Mouse (Mus musculus) MEL (cell line): ENCODE results near the gene Padi4. TPM values are rescaled to one million over a fixed set of nuclear protein-coding genes. Genes with fewer than 3 reads are reported as not detected.

Experiments used
- DNase-seq: peaks from one replicate; pipeline ENCODE4 v3.0.0; 2011; ENCODE audit warnings: low read depth, low spot score
- H3K27ac ChIP-seq: 2 replicates; pipeline ENCODE4 v1.5.1; 2012; ENCODE audit warnings: low read depth, mild to moderate bottlenecking, control low read depth, low read length, moderate library complexity; ENCODE audit not compliant: control insufficient read depth
- H3K27me3 ChIP-seq, 2 experiments: fragments of 150-350 bp in 1 of 2; sonication (generic) in 1 of 2; 2 replicates each; pipeline ENCODE4 v1.6.1; 2012; ENCODE audit warnings: low read length in 2 of 2, mild to moderate bottlenecking in 2 of 2, improper control_type of control experiment in 1 of 2, moderate library complexity in 1 of 2; ENCODE audit not compliant: insufficient read depth in 2 of 2, control insufficient read depth in 1 of 2
- H3K36me3 ChIP-seq, 2 experiments: 2 replicates each; pipeline ENCODE4 v1.6.1; 2012 to 2014; ENCODE audit warnings: low read length in 2 of 2, improper control_type of control experiment in 1 of 2, inconsistent platforms in 1 of 2, mild to moderate bottlenecking in 1 of 2; ENCODE audit not compliant: insufficient read depth in 2 of 2, control insufficient read depth in 1 of 2
- H3K4me1 ChIP-seq, 2 experiments: fragments of 150-350 bp in 1 of 2; sonication (generic) in 1 of 2; 2 replicates each; pipeline ENCODE4 v1.6.1; 2012; ENCODE audit warnings: low read length in 2 of 2, improper control_type of control experiment in 1 of 2, mild to moderate bottlenecking in 1 of 2; ENCODE audit not compliant: insufficient read depth in 2 of 2, control insufficient read depth in 1 of 2
- H3K4me3 ChIP-seq, 2 experiments: fragments of 150-350 bp in 1 of 2; sonication (generic) in 1 of 2; 2 replicates each; pipeline ENCODE4 v1.5.1; 2012; ENCODE audit warnings: low read depth in 2 of 2, low read length in 2 of 2, mild to moderate bottlenecking in 2 of 2, moderate library complexity in 2 of 2, control low read depth in 1 of 2, improper control_type of control experiment in 1 of 2; ENCODE audit not compliant: control insufficient read depth in 1 of 2, insufficient read depth in 1 of 2
- H3K79me2 ChIP-seq: 2 replicates; pipeline ENCODE4 v1.6.1; 2012; ENCODE audit warnings: mild to moderate bottlenecking, low read length, moderate library complexity; ENCODE audit not compliant: control insufficient read depth, poor library complexity, insufficient read depth
- H3K9ac ChIP-seq: 2 replicates; pipeline ENCODE4 v1.6.1; 2012; ENCODE audit warnings: low read depth, mild to moderate bottlenecking, control low read depth, low read length, moderate library complexity; ENCODE audit not compliant: control insufficient read depth, poor library complexity, severe bottlenecking
- H3K9me3 ChIP-seq: fragments of 150-350 bp; sonication (generic); replicated peaks from 2 replicates; pipeline ENCODE4 v1.6.1; 2012; ENCODE audit warnings: mild to moderate bottlenecking, low read length, improper control_type of control experiment, moderate library complexity; ENCODE audit not compliant: insufficient read depth
- BHLHE40 ChIP-seq: IDR thresholded peaks from 2 replicates; pipeline ENCODE4 v1.6.1; 2012; ENCODE audit warnings: low read depth, mild to moderate bottlenecking, inconsistent platforms, low read length, improper control_type of control experiment, borderline replicate concordance
- CHD1 ChIP-seq: IDR thresholded peaks from 2 replicates; pipeline ENCODE4 v1.6.1; 2012; ENCODE audit warnings: low read depth, mild to moderate bottlenecking, inconsistent platforms, low read length, improper control_type of control experiment
- CHD2 ChIP-seq: IDR thresholded peaks from 2 replicates; pipeline ENCODE4 v1.6.1; 2011; ENCODE audit warnings: low read length, improper control_type of control experiment
- CTCF ChIP-seq, 3 experiments: IDR thresholded peaks in 2 of 3; conservative IDR thresholded peaks in 1 of 3; 2 replicates each; pipeline ENCODE4 v1.5.1; 2011 to 2012; ENCODE audit warnings: low read length in 3 of 3, low read depth in 2 of 3, mild to moderate bottlenecking in 2 of 3, improper control_type of control experiment in 1 of 3, inconsistent platforms in 1 of 3, mixed read lengths in 1 of 3, moderate library complexity in 1 of 3; ENCODE audit not compliant: control insufficient read depth in 1 of 3, insufficient read depth in 1 of 3, poor library complexity in 1 of 3, severe bottlenecking in 1 of 3
- E2F4 ChIP-seq: IDR thresholded peaks from 2 replicates; pipeline ENCODE4 v1.6.1; 2011; ENCODE audit warnings: low read depth, low read length, improper control_type of control experiment, borderline replicate concordance
- ELF1 ChIP-seq: IDR thresholded peaks from 2 replicates; pipeline ENCODE4 v1.6.1; 2014; ENCODE audit warnings: low read depth, mild to moderate bottlenecking, inconsistent platforms, low read length, improper control_type of control experiment, moderate library complexity
- EP300 ChIP-seq, 2 experiments: IDR thresholded peaks; 2 replicates each; pipeline ENCODE4 v1.6.1; 2011; ENCODE audit warnings: improper control_type of control experiment in 2 of 2, low read length in 2 of 2, low read depth in 1 of 2, mild to moderate bottlenecking in 1 of 2
- ETS1 ChIP-seq: IDR thresholded peaks from 2 replicates; pipeline ENCODE4 v1.6.1; 2012; ENCODE audit warnings: low read depth, mild to moderate bottlenecking, inconsistent platforms, low read length, improper control_type of control experiment, moderate library complexity
- GABPA ChIP-seq: IDR thresholded peaks from 2 replicates; pipeline ENCODE4 v1.6.1; 2012; ENCODE audit warnings: low read depth, mild to moderate bottlenecking, inconsistent platforms, low read length, improper control_type of control experiment, moderate library complexity
- GATA1 ChIP-seq: IDR thresholded peaks from 2 replicates; pipeline ENCODE4 v1.6.1; 2011; ENCODE audit warnings: low read depth, low read length, improper control_type of control experiment
- HCFC1 ChIP-seq: IDR thresholded peaks from 2 replicates; pipeline ENCODE4 v1.6.1; 2012; ENCODE audit warnings: low read depth, mild to moderate bottlenecking, inconsistent platforms, low read length, improper control_type of control experiment, moderate library complexity
- JUND ChIP-seq: IDR thresholded peaks from 2 replicates; pipeline ENCODE4 v1.6.1; 2011; ENCODE audit warnings: low read depth, mild to moderate bottlenecking, improper control_type of control experiment, low read length
- KAT2A ChIP-seq: conservative IDR thresholded peaks from 2 replicates; pipeline ENCODE4 v1.6.1; 2012; ENCODE audit warnings: low read depth, low read length, improper control_type of control experiment, inconsistent platforms
- MAFK ChIP-seq: IDR thresholded peaks from 2 replicates; pipeline ENCODE4 v1.6.1; 2011; ENCODE audit warnings: low read depth, mild to moderate bottlenecking, low read length, improper control_type of control experiment, borderline replicate concordance
- MAX ChIP-seq: IDR thresholded peaks from 2 replicates; pipeline ENCODE4 v1.6.1; 2011; ENCODE audit warnings: low read length, improper control_type of control experiment
- MAZ ChIP-seq: IDR thresholded peaks from 2 replicates; pipeline ENCODE4 v1.6.1; 2012; ENCODE audit warnings: low read depth, mild to moderate bottlenecking, inconsistent platforms, low read length, improper control_type of control experiment
- MEF2A ChIP-seq: IDR thresholded peaks from 2 replicates; pipeline ENCODE4 v1.6.1; 2014; ENCODE audit warnings: low read depth, mild to moderate bottlenecking, inconsistent platforms, low read length, improper control_type of control experiment; ENCODE audit not compliant: poor library complexity, insufficient replicate concordance, severe bottlenecking; ENCODE audit errors: extremely low read depth
- MXI1 ChIP-seq: IDR thresholded peaks from 2 replicates; pipeline ENCODE4 v1.6.1; 2011; ENCODE audit warnings: mild to moderate bottlenecking, low read depth, low read length, improper control_type of control experiment
- MYB ChIP-seq: IDR thresholded peaks from 2 replicates; pipeline ENCODE4 v1.6.1; 2011; ENCODE audit warnings: mild to moderate bottlenecking, low read depth, low read length, improper control_type of control experiment
- MYC ChIP-seq: IDR thresholded peaks from 2 replicates; pipeline ENCODE4 v1.6.1; 2011; ENCODE audit warnings: low read depth, mild to moderate bottlenecking, low read length, improper control_type of control experiment, moderate library complexity
- NELFE ChIP-seq: IDR thresholded peaks from 2 replicates; pipeline ENCODE4 v1.6.1; 2011; ENCODE audit warnings: low read depth, low read length, improper control_type of control experiment
- NRF1 ChIP-seq: IDR thresholded peaks from 2 replicates; pipeline ENCODE4 v1.6.1; 2014; ENCODE audit warnings: low read depth, mild to moderate bottlenecking, inconsistent platforms, low read length, improper control_type of control experiment, moderate library complexity; ENCODE audit not compliant: poor library complexity, insufficient read depth, severe bottlenecking
- POLR2A ChIP-seq, 2 experiments: IDR thresholded peaks; 2 replicates each; pipeline ENCODE4 v1.6.1; 2011 to 2012; ENCODE audit warnings: low read length in 2 of 2, mild to moderate bottlenecking in 2 of 2, control low read depth in 1 of 2, improper control_type of control experiment in 1 of 2, low read depth in 1 of 2, moderate library complexity in 1 of 2; ENCODE audit not compliant: control insufficient read depth in 1 of 2, insufficient read depth in 1 of 2, poor library complexity in 1 of 2
- POLR2AphosphoS5 ChIP-seq: IDR thresholded peaks from 2 replicates; pipeline ENCODE4 v1.6.1; 2012; ENCODE audit warnings: low read depth, borderline replicate concordance, mild to moderate bottlenecking, inconsistent platforms, low read length, moderate library complexity, mixed read lengths
- RAD21 ChIP-seq: IDR thresholded peaks from 2 replicates; pipeline ENCODE4 v1.6.1; 2011; ENCODE audit warnings: mild to moderate bottlenecking, low read depth, low read length, improper control_type of control experiment
- RCOR1 ChIP-seq: IDR thresholded peaks from 2 replicates; pipeline ENCODE4 v1.6.1; 2012; ENCODE audit warnings: low read depth, mild to moderate bottlenecking, inconsistent platforms, low read length, improper control_type of control experiment
- SIN3A ChIP-seq: IDR thresholded peaks from 2 replicates; pipeline ENCODE4 v1.6.1; 2012; ENCODE audit warnings: low read length, improper control_type of control experiment, inconsistent platforms
- TAL1 ChIP-seq: IDR thresholded peaks from 2 replicates; pipeline ENCODE4 v1.6.1; 2012; ENCODE audit warnings: mild to moderate bottlenecking, inconsistent platforms, low read length, moderate library complexity, mixed read lengths
- TBP ChIP-seq: IDR thresholded peaks from 2 replicates; pipeline ENCODE4 v1.8.0; 2011; ENCODE audit warnings: low read depth, low read length, improper control_type of control experiment
- UBTF ChIP-seq: IDR thresholded peaks from 2 replicates; pipeline ENCODE4 v1.6.1; 2012; ENCODE audit warnings: low read depth, mild to moderate bottlenecking, inconsistent platforms, low read length, improper control_type of control experiment, moderate library complexity, borderline replicate concordance; ENCODE audit not compliant: insufficient read depth
- USF1 ChIP-seq: IDR thresholded peaks from 2 replicates; pipeline ENCODE4 v1.6.1; 2014; ENCODE audit warnings: low read depth, mild to moderate bottlenecking, inconsistent platforms, low read length, improper control_type of control experiment, moderate library complexity
- USF2 ChIP-seq, 2 experiments: IDR thresholded peaks; 2 replicates each; pipeline ENCODE4 v1.6.1; 2011 to 2012; ENCODE audit warnings: improper control_type of control experiment in 2 of 2, low read length in 2 of 2, borderline replicate concordance in 1 of 2, inconsistent platforms in 1 of 2, low read depth in 1 of 2, mild to moderate bottlenecking in 1 of 2; ENCODE audit not compliant: insufficient read depth in 1 of 2
- ZKSCAN1 ChIP-seq: IDR thresholded peaks from 2 replicates; pipeline ENCODE4 v1.6.1; 2012; ENCODE audit warnings: low read depth, mild to moderate bottlenecking, inconsistent platforms, low read length, improper control_type of control experiment, moderate library complexity
- ZMIZ1 ChIP-seq: IDR thresholded peaks from 2 replicates; pipeline ENCODE4 v1.6.1; 2012; ENCODE audit warnings: low read depth, mild to moderate bottlenecking, inconsistent platforms, low read length, improper control_type of control experiment, moderate library complexity
- ZNF384 ChIP-seq: IDR thresholded peaks from 2 replicates; pipeline ENCODE4 v1.6.1; 2012; ENCODE audit warnings: low read depth, mild to moderate bottlenecking, inconsistent platforms, low read length, improper control_type of control experiment
- polyA plus RNA-seq, 2 experiments: library from polyadenylated mRNA; stranded (reverse) in 1 of 2; unstranded in 1 of 2; fragments of >175 nt in 1 of 2; fragments of >200 nt in 1 of 2; gene quantifications; 2 replicates each; pipeline versions ENCODE4 v1.2.1 to v1.2.4; 2012; ENCODE audit warnings: low replicate concordance in 2 of 2, low read depth in 1 of 2; ENCODE audit not compliant: insufficient read length in 2 of 2, insufficient read depth in 1 of 2, missing spikeins in 1 of 2
- total RNA-seq: library from RNA; depleted of rRNA; stranded (reverse); fragments of 300-350 nt; gene quantifications from 2 replicates; pipeline ENCODE4 v1.2.3, GENCODE M21; 2012

The Padi4 gene
- total and polyA plus RNA-seq, 3 experiments = not detected

DNA sequence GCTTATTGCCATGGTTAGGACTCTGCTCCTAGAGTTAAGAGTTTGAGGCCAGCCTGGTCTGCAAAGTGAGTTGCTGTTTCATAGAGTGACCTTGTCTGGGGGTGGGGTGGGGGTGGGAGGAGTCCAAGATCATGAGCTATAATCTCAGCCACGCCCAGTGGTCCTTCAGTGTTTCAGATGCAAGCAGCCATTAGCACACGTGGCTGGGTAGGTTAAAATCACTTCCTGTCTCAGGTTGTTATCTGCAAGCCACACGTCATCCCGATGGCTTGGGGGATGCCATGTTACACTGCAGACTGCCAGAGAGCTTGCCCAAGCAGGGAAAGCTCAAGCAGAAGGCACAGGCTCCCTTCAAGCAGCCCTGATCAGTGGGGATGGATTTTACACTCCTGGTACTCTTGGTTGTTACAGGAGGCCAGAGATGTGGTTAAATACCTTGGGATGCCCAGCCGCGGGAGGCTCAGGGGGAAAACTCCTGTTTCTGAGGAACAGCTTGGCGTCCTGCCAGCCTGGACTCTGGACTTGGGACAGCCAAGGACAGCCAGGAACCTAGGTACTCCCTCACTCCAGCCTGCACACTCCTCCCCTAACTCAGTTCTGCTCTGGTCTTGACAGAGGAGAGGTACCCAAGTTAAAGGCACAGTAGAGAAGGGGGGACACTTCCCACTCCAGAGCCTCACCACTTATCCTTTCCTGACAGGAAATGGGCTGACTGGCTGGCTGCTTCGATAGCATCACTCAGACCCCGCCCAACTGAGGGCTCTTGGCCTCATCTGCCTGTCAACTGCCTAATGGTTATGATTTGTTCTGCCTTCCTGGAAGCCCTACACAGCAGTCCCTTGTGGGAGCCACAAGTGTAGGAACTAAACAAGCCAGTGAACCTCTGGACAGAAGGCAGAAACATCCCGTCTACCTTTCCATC lies 42.2 kb upstream of the Padi4 start:
- Histone ChIP-seq H3K4me3 (peak overlapping the region in 1 of 2 experiments; percentile 18; a peak in 2 of 4 replicates), H3K9me3 (no peaks in the 10 kb centered on the region), H3K4me1 (peaks cover 0 to 39% of the 10 kb centered on the region in 2 experiments; a peak in 3 of 4 replicates), H3K36me3 (peaks cover 0 to 9% of the 10 kb centered on the region in 2 experiments; a peak in 2 of 4 replicates), H3K9ac (peak overlapping the region; percentile 33), H3K79me2 (no peaks in the 10 kb centered on the region), H3K27ac (peak overlapping the region; percentile 78), H3K27me3 (no peaks in the 10 kb centered on the region)
- peak; percentile 88 for DNase-seq
- no peak for TF ChIP-seq USF2 (IDR thresholded peaks at IDR 0.05; ENCODE audit: borderline replicate concordance in 1 of 2, insufficient read depth in 1 of 2, low read depth in 1 of 2, low read length in 2 of 2)
- TF ChIP-seq TBP = no peak
- TF ChIP-seq ELF1 = peak; percentile 39; the same call in 1 of the 2 replicates
- no peak for TF ChIP-seq GABPA
- TF ChIP-seq ZNF384 = no peak
- peak; percentile 24 to 28; a peak in 2 of 4 replicates for TF ChIP-seq POLR2A (IDR thresholded peaks at IDR 0.05; ENCODE audit: control insufficient read depth in 1 of 2, insufficient read depth in 1 of 2, low read depth in 1 of 2, low read length in 2 of 2, poor library complexity in 1 of 2)
- 0 out of 2 replicates have a peak, but pooled peaks have one; percentile 20 for TF ChIP-seq RCOR1
- no peak for TF ChIP-seq MAZ
- TF ChIP-seq NRF1 = no peak
- peak; percentile 43 to 76 for TF ChIP-seq EP300 (IDR thresholded peaks at IDR 0.05; ENCODE audit: low read depth in 1 of 2, low read length in 2 of 2)
- TF ChIP-seq MAX = peak; percentile 89
- no peak for TF ChIP-seq MAFK
- TF ChIP-seq JUND = no peak
- TF ChIP-seq MYB = no peak
- peak; percentile 89 for TF ChIP-seq MXI1
- TF ChIP-seq CHD1 = no peak
- TF ChIP-seq MYC = peak; percentile 94
- no peak for TF ChIP-seq RAD21
- TF ChIP-seq ZMIZ1 = no peak
- peak; percentile 72 for TF ChIP-seq USF1
- peak; percentile 85 for TF ChIP-seq GATA1
- TF ChIP-seq CHD2 = no peak
- peak; percentile 71 for TF ChIP-seq HCFC1
- no peak for TF ChIP-seq E2F4
- no peak for TF ChIP-seq CTCF (IDR thresholded peaks at IDR 0.05 in 2 of 3, conservative IDR thresholded peaks at IDR 0.05 in 1 of 3; ENCODE audit: control insufficient read depth in 1 of 3, insufficient read depth in 1 of 3, low read depth in 2 of 3, low read length in 3 of 3, poor library complexity in 1 of 3, severe bottlenecking in 1 of 3)
- TF ChIP-seq MEF2A = no peak
- TF ChIP-seq BHLHE40 = no peak
- TF ChIP-seq ETS1 = peak; percentile 81
- TF ChIP-seq POLR2AphosphoS5 = no peak
- peak; percentile 67 for TF ChIP-seq SIN3A
- no peak for TF ChIP-seq UBTF
- no peak for TF ChIP-seq ZKSCAN1
- TF ChIP-seq TAL1 = peak; percentile 92
- peak; percentile 36; the same call in 1 of the 2 replicates for TF ChIP-seq NELFE
- no peak for TF ChIP-seq KAT2A
